Mouse (Mus musculus) MEL (cell line): ENCODE results near the gene Lmntd2. TPM values are rescaled to one million over a fixed set of nuclear protein-coding genes. Genes with fewer than 3 reads are reported as not detected.

Experiments used
- DNase-seq: peaks from one replicate; pipeline ENCODE4 v3.0.0; 2011; ENCODE audit warnings: low read depth, low spot score
- H3K27ac ChIP-seq: 2 replicates; pipeline ENCODE4 v1.5.1; 2012; ENCODE audit warnings: low read depth, mild to moderate bottlenecking, control low read depth, low read length, moderate library complexity; ENCODE audit not compliant: control insufficient read depth
- H3K27me3 ChIP-seq, 2 experiments: fragments of 150-350 bp in 1 of 2; sonication (generic) in 1 of 2; 2 replicates each; pipeline ENCODE4 v1.6.1; 2012; ENCODE audit warnings: low read length in 2 of 2, mild to moderate bottlenecking in 2 of 2, improper control_type of control experiment in 1 of 2, moderate library complexity in 1 of 2; ENCODE audit not compliant: insufficient read depth in 2 of 2, control insufficient read depth in 1 of 2
- H3K36me3 ChIP-seq, 2 experiments: 2 replicates each; pipeline ENCODE4 v1.6.1; 2012 to 2014; ENCODE audit warnings: low read length in 2 of 2, improper control_type of control experiment in 1 of 2, inconsistent platforms in 1 of 2, mild to moderate bottlenecking in 1 of 2; ENCODE audit not compliant: insufficient read depth in 2 of 2, control insufficient read depth in 1 of 2
- H3K4me1 ChIP-seq, 2 experiments: fragments of 150-350 bp in 1 of 2; sonication (generic) in 1 of 2; 2 replicates each; pipeline ENCODE4 v1.6.1; 2012; ENCODE audit warnings: low read length in 2 of 2, improper control_type of control experiment in 1 of 2, mild to moderate bottlenecking in 1 of 2; ENCODE audit not compliant: insufficient read depth in 2 of 2, control insufficient read depth in 1 of 2
- H3K4me3 ChIP-seq, 2 experiments: fragments of 150-350 bp in 1 of 2; sonication (generic) in 1 of 2; 2 replicates each; pipeline ENCODE4 v1.5.1; 2012; ENCODE audit warnings: low read depth in 2 of 2, low read length in 2 of 2, mild to moderate bottlenecking in 2 of 2, moderate library complexity in 2 of 2, control low read depth in 1 of 2, improper control_type of control experiment in 1 of 2; ENCODE audit not compliant: control insufficient read depth in 1 of 2, insufficient read depth in 1 of 2
- H3K79me2 ChIP-seq: 2 replicates; pipeline ENCODE4 v1.6.1; 2012; ENCODE audit warnings: mild to moderate bottlenecking, low read length, moderate library complexity; ENCODE audit not compliant: control insufficient read depth, poor library complexity, insufficient read depth
- H3K9ac ChIP-seq: 2 replicates; pipeline ENCODE4 v1.6.1; 2012; ENCODE audit warnings: low read depth, mild to moderate bottlenecking, control low read depth, low read length, moderate library complexity; ENCODE audit not compliant: control insufficient read depth, poor library complexity, severe bottlenecking
- H3K9me3 ChIP-seq: fragments of 150-350 bp; sonication (generic); replicated peaks from 2 replicates; pipeline ENCODE4 v1.6.1; 2012; ENCODE audit warnings: mild to moderate bottlenecking, low read length, improper control_type of control experiment, moderate library complexity; ENCODE audit not compliant: insufficient read depth
- CHD1 ChIP-seq: IDR thresholded peaks from 2 replicates; pipeline ENCODE4 v1.6.1; 2012; ENCODE audit warnings: low read depth, mild to moderate bottlenecking, inconsistent platforms, low read length, improper control_type of control experiment
- E2F4 ChIP-seq: IDR thresholded peaks from 2 replicates; pipeline ENCODE4 v1.6.1; 2011; ENCODE audit warnings: low read depth, low read length, improper control_type of control experiment, borderline replicate concordance
- ELF1 ChIP-seq: IDR thresholded peaks from 2 replicates; pipeline ENCODE4 v1.6.1; 2014; ENCODE audit warnings: low read depth, mild to moderate bottlenecking, inconsistent platforms, low read length, improper control_type of control experiment, moderate library complexity
- EP300 ChIP-seq, 2 experiments: IDR thresholded peaks; 2 replicates each; pipeline ENCODE4 v1.6.1; 2011; ENCODE audit warnings: improper control_type of control experiment in 2 of 2, low read length in 2 of 2, low read depth in 1 of 2, mild to moderate bottlenecking in 1 of 2
- ETS1 ChIP-seq: IDR thresholded peaks from 2 replicates; pipeline ENCODE4 v1.6.1; 2012; ENCODE audit warnings: low read depth, mild to moderate bottlenecking, inconsistent platforms, low read length, improper control_type of control experiment, moderate library complexity
- GABPA ChIP-seq: IDR thresholded peaks from 2 replicates; pipeline ENCODE4 v1.6.1; 2012; ENCODE audit warnings: low read depth, mild to moderate bottlenecking, inconsistent platforms, low read length, improper control_type of control experiment, moderate library complexity
- HCFC1 ChIP-seq: IDR thresholded peaks from 2 replicates; pipeline ENCODE4 v1.6.1; 2012; ENCODE audit warnings: low read depth, mild to moderate bottlenecking, inconsistent platforms, low read length, improper control_type of control experiment, moderate library complexity
- JUND ChIP-seq: IDR thresholded peaks from 2 replicates; pipeline ENCODE4 v1.6.1; 2011; ENCODE audit warnings: low read depth, mild to moderate bottlenecking, improper control_type of control experiment, low read length
- MAX ChIP-seq: IDR thresholded peaks from 2 replicates; pipeline ENCODE4 v1.6.1; 2011; ENCODE audit warnings: low read length, improper control_type of control experiment
- MAZ ChIP-seq: IDR thresholded peaks from 2 replicates; pipeline ENCODE4 v1.6.1; 2012; ENCODE audit warnings: low read depth, mild to moderate bottlenecking, inconsistent platforms, low read length, improper control_type of control experiment
- MEF2A ChIP-seq: IDR thresholded peaks from 2 replicates; pipeline ENCODE4 v1.6.1; 2014; ENCODE audit warnings: low read depth, mild to moderate bottlenecking, inconsistent platforms, low read length, improper control_type of control experiment; ENCODE audit not compliant: poor library complexity, insufficient replicate concordance, severe bottlenecking; ENCODE audit errors: extremely low read depth
- MYB ChIP-seq: IDR thresholded peaks from 2 replicates; pipeline ENCODE4 v1.6.1; 2011; ENCODE audit warnings: mild to moderate bottlenecking, low read depth, low read length, improper control_type of control experiment
- MYC ChIP-seq: IDR thresholded peaks from 2 replicates; pipeline ENCODE4 v1.6.1; 2011; ENCODE audit warnings: low read depth, mild to moderate bottlenecking, low read length, improper control_type of control experiment, moderate library complexity
- NELFE ChIP-seq: IDR thresholded peaks from 2 replicates; pipeline ENCODE4 v1.6.1; 2011; ENCODE audit warnings: low read depth, low read length, improper control_type of control experiment
- POLR2A ChIP-seq, 2 experiments: IDR thresholded peaks; 2 replicates each; pipeline ENCODE4 v1.6.1; 2011 to 2012; ENCODE audit warnings: low read length in 2 of 2, mild to moderate bottlenecking in 2 of 2, control low read depth in 1 of 2, improper control_type of control experiment in 1 of 2, low read depth in 1 of 2, moderate library complexity in 1 of 2; ENCODE audit not compliant: control insufficient read depth in 1 of 2, insufficient read depth in 1 of 2, poor library complexity in 1 of 2
- POLR2AphosphoS5 ChIP-seq: IDR thresholded peaks from 2 replicates; pipeline ENCODE4 v1.6.1; 2012; ENCODE audit warnings: low read depth, borderline replicate concordance, mild to moderate bottlenecking, inconsistent platforms, low read length, moderate library complexity, mixed read lengths
- RAD21 ChIP-seq: IDR thresholded peaks from 2 replicates; pipeline ENCODE4 v1.6.1; 2011; ENCODE audit warnings: mild to moderate bottlenecking, low read depth, low read length, improper control_type of control experiment
- SIN3A ChIP-seq: IDR thresholded peaks from 2 replicates; pipeline ENCODE4 v1.6.1; 2012; ENCODE audit warnings: low read length, improper control_type of control experiment, inconsistent platforms
- SMC3 ChIP-seq: IDR thresholded peaks from 2 replicates; pipeline ENCODE4 v1.6.1; 2011; ENCODE audit warnings: low read depth, low read length, improper control_type of control experiment
- TAL1 ChIP-seq: IDR thresholded peaks from 2 replicates; pipeline ENCODE4 v1.6.1; 2012; ENCODE audit warnings: mild to moderate bottlenecking, inconsistent platforms, low read length, moderate library complexity, mixed read lengths
- TBP ChIP-seq: IDR thresholded peaks from 2 replicates; pipeline ENCODE4 v1.8.0; 2011; ENCODE audit warnings: low read depth, low read length, improper control_type of control experiment
- TCF12 ChIP-seq: IDR thresholded peaks from 2 replicates; pipeline ENCODE4 v1.6.1; 2014; ENCODE audit warnings: low read depth, mild to moderate bottlenecking, inconsistent platforms, low read length, improper control_type of control experiment, moderate library complexity
- ZMIZ1 ChIP-seq: IDR thresholded peaks from 2 replicates; pipeline ENCODE4 v1.6.1; 2012; ENCODE audit warnings: low read depth, mild to moderate bottlenecking, inconsistent platforms, low read length, improper control_type of control experiment, moderate library complexity
- polyA plus RNA-seq, 2 experiments: library from polyadenylated mRNA; stranded (reverse) in 1 of 2; unstranded in 1 of 2; fragments of >175 nt in 1 of 2; fragments of >200 nt in 1 of 2; gene quantifications; 2 replicates each; pipeline versions ENCODE4 v1.2.1 to v1.2.4; 2012; ENCODE audit warnings: low replicate concordance in 2 of 2, low read depth in 1 of 2; ENCODE audit not compliant: insufficient read length in 2 of 2, insufficient read depth in 1 of 2, missing spikeins in 1 of 2
- total RNA-seq: library from RNA; depleted of rRNA; stranded (reverse); fragments of 300-350 nt; gene quantifications from 2 replicates; pipeline ENCODE4 v1.2.3, GENCODE M21; 2012

Gene Lmntd2
- total and polyA plus RNA-seq, 3 experiments = 0.43 TPM; not detected in 2

DNA sequence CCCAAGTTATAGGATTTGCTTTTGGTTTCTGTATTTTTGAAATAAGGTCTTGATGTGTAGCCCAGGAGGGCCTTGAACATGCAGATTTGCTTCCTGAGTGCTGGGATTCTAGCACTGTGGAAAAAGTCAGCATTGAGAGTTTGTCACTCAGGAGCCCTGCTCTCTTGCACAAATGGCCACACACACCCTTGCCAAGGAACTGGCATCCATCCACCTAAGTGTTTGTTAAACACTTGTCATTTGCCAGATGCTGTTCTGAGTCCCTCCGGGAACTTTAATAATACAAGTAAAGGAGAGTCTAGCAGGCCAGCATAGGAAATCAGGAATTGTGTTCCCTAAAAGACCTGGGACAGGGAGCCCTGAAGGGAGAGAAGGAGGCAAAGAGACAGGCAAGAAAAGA is 44.6 kb downstream of the Lmntd2 start:
- Histone ChIP-seq H3K27ac (no peak overlapping the region), H3K9me3 (no peaks in the 10 kb centered on the region), H3K9ac (no peak overlapping the region), H3K79me2 (peaks cover 10% of the 10 kb centered on the region), H3K4me1 (peaks cover 10 to 24% of the 10 kb centered on the region in 2 experiments), H3K27me3 (no peaks in the 10 kb centered on the region), H3K4me3 (no peak overlapping the region), H3K36me3 (peaks cover 0 to 19% of the 10 kb centered on the region in 2 experiments; a peak in 2 of 4 replicates)
- TF ChIP-seq MAZ = no peak
- no peak for TF ChIP-seq MYB
- no peak for TF ChIP-seq POLR2A (IDR thresholded peaks at IDR 0.05; ENCODE audit: control insufficient read depth in 1 of 2, insufficient read depth in 1 of 2, low read depth in 1 of 2, low read length in 2 of 2, poor library complexity in 1 of 2)
- TF ChIP-seq MEF2A = no peak
- TF ChIP-seq CHD1 = no peak
- no peak for TF ChIP-seq ZMIZ1
- TF ChIP-seq SMC3 = no peak
- no peak for TF ChIP-seq HCFC1
- TF ChIP-seq JUND = no peak
- TF ChIP-seq TBP = no peak
- TF ChIP-seq ELF1 = no peak
- TF ChIP-seq E2F4 = no peak
- no peak for TF ChIP-seq EP300 (IDR thresholded peaks at IDR 0.05; ENCODE audit: low read depth in 1 of 2, low read length in 2 of 2)
- no peak for DNase-seq

DNA sequence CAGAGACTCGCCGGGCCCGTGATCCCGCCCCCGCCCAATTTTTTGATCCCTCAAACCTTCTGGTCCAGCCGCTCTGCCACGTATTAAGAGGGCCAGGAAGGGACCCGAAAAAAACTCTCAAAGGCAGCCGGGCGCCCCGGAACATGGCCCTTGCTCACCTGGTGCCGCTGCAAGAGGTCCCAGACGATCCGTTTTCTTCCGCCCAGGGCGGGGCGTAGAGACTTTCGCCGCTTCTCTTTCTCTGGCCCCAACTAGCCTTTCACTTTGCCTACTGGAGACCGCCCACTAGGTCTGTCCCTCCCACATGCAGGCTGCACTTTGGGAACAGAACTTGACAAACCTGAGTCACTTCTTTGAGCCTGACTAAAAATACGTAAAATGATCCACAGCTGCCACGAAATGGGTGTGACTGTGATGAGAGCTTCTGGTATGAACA is 45.3 kb downstream of the Lmntd2 start:
- TF ChIP-seq TBP (no peak), SMC3 (no peak), ZMIZ1 (0 out of 2 replicates have a peak, but pooled peaks have one; percentile 60), MAX (peak; percentile 30; the same call in 1 of the 2 replicates), SIN3A (peak; percentile 80), NELFE (peak; percentile 68), ETS1 (0 out of 2 replicates have a peak, but pooled peaks have one; percentile 35), TAL1 (no peak), ELF1 (0 out of 2 replicates have a peak, but pooled peaks have one; percentile 48), MAZ (0 out of 2 replicates have a peak, but pooled peaks have one; percentile 27), RAD21 (no peak), JUND (no peak), TCF12 (0 out of 2 replicates have a peak, but pooled peaks have one; percentile 28), POLR2AphosphoS5 (no peak), POLR2A (IDR thresholded peaks at IDR 0.05; ENCODE audit: control insufficient read depth in 1 of 2, insufficient read depth in 1 of 2, low read depth in 1 of 2, low read length in 2 of 2, poor library complexity in 1 of 2) (peak in 1 of 2 experiments; percentile 75; a peak in 2 of 4 replicates), MYC (peak; percentile 71; the same call in 1 of the 2 replicates), GABPA (no peak)
- peak overlapping the region; percentile 78 for H3K9ac ChIP-seq
- H3K27me3 ChIP-seq = no peaks in the 10 kb centered on the region
- DNase-seq = peak; percentile 90
- H3K27ac ChIP-seq = peak overlapping the region; percentile 54
- peaks cover 0 to 18% of the 10 kb centered on the region in 2 experiments; a peak in 2 of 4 replicates for H3K36me3 ChIP-seq
- H3K9me3 ChIP-seq = no peaks in the 10 kb centered on the region
- peaks cover 10% of the 10 kb centered on the region for H3K79me2 ChIP-seq
- peaks cover 8 to 21% of the 10 kb centered on the region in 2 experiments for H3K4me1 ChIP-seq
- peak overlapping the region; percentile 74 to 88 for H3K4me3 ChIP-seq
